Mouse (Mus musculus) lung, adult 18-20 months (tissue): ENCODE measurements around the gene Atp11c.
A peak's percentile ranks its signal among the peaks of the same experiment; 100 is the strongest.

Experiments
- DNase-seq, 2 experiments: peaks; one replicate each; pipeline ENCODE4 v3.0.0; 2022; ENCODE audit warnings: mixed read lengths in 2 of 2

Atp11c gene

DNA sequence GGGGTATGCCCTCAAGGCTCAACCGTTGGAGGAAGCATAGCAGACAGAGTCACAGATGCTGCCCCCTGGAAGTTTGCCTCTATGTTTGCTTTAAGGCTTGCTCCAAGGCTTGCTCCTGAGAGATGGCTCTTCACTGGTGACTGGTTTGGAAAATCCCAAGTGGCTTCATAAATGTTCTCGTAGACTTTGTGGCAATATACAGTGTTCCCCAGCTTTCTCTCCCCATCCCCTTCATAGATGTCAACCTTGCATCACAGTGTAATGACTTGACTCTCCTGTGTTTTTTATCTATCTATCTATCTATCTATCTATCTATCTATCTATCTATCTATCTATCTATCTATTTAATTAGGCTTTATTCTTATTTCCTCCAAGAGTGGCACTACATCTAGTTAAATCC lies at the start of gene Atp11c:
Gene Atp11c, minus strand, starts transcription at position 101 of the 400 bp plus-strand sequence.
- no peak for DNase-seq

DNA sequence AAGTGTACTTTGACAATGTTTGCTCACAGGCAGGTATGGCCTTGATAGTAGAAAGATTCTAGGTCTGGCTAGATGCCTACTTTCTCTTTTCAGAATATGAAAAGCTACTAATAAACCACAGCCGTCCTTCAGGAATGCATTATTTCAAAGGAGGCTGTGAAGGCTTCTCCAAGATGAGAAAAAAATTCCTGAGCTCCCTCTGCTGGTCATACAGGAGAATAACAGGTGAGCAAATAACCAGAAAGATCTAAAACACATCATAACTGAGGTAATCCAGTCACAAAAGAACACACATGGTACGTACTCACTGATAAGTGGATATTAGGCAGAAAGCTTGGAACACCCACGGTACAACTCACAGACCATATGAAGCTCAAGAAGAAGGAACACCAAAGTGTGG lies 16.7 kb upstream of the Atp11c start:
- DNase-seq: peak in 1 of 2 experiments; percentile 2

DNA sequence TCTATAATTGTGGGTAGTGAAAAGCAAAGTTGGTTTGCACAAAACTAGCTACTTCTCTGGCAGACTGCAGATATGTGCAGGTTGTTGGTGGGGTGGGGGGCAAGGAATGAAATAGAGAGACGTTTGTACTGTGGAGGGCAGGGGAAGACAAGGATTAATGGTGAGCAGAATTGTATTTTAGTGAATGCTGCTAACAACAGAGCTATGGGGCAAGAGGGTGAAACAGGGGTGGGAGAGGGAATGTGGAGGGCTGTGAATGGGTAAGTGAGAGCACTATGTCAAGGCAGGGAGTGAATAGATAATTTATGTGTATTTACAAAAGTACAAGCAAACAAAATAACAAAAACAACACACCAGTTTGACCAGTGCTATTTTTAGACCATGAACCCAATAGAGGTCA lies 22.0 kb downstream of the Atp11c start:
- DNase-seq: no peak

DNA sequence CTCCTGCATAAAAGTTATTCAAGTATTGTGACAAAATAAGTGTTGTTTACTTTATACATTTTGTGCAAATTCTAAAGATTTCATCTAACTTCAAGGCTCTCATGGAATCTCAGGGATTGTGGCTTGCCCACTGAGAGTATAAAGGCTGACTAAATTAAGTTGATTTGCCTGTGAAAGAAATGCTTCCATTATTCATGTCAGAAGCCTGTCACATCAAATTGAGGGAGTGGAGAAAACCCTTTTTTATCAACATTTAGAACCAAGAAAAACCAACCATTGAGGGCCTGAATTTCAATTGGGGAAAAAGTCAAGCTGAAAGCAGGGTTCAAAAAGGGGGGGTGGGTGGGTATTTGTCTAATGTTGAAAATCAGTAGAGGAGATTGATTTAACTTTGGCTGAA lies 23.5 kb downstream of the Atp11c start:
- no peak for DNase-seq

DNA sequence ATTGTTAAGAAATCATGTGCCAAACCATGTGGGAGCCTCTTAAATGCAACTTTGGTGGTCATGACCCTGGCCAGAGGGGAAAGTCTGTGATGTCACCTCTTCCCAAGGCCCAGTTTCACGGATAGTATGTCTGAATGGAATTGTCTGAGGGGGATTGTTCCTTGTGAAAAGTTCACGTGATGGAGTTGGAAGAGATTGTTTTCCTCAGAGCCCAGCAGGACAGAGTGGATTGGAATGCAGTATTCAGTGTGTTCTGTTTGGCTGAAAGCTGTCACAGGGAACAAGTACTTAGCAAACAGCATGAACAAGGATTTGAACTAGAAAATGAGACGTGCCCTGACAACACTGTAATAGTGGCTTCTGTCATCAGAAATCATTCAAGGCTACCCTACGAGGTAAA lies 37.3 kb downstream of the Atp11c start:
- DNase-seq: no peak

DNA sequence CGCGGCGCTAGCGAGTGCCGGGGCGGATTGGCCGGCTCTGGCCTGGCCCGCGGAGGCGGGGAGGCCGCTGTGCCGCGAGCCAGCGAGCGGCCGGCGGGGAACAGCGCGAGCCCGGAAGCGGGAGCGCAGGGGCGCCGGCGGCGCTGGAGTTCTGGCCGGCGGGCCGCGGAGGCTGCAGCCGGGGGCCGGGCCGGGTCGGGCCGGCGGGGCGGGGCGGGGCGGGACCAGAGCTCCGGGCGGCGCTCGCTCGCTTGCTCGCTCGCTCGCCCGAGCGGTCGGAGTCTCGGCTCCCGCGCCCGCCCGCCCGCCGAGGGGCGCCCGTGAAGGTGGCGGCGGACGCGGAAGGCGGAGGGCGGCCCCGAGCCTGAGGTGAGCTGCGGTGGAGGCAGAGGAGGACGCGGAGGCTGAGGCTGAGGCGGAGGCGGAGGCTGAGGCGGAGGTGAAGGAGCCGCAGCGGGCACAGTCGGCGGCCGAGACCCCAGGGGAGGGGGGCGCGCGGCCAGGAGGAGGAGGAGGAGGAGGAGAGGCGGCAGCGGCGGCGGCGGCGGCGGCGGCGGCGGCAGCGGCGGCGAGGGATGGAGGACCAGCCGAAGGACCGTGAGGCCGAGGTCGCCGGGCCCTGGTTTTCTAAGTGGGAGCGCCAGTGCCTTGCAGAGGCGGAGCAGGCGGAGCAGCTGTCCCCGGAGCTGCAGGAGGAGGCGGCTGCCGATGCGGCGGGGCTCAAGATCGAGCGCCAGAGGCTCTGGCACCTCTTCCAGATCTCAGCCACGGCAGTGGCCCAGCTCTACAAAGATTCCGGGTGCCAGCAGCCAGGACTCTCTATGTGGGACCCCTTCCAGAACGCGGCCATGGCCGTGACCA lies 44.8 kb downstream of the Atp11c start:
- peak; percentile 25 to 34 for DNase-seq

DNA sequence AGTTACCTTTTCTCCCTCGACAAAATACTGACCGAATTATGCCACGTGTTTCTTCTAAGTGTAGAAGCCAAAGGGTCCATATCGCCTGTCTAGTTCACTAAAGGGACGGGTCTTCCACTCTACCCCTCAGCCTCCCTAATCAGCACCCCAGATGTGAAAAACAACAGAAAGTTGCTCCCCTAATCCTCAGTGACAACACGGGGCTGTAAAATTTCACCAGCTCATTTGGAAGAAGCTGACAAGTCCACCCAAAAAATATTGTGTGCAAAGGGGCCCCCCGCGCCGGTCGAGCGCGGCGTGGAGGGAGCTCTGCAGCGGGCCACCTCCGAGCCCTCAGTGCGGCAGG lies 45.4 kb downstream of the Atp11c start:
- DNase-seq: no peak

DNA sequence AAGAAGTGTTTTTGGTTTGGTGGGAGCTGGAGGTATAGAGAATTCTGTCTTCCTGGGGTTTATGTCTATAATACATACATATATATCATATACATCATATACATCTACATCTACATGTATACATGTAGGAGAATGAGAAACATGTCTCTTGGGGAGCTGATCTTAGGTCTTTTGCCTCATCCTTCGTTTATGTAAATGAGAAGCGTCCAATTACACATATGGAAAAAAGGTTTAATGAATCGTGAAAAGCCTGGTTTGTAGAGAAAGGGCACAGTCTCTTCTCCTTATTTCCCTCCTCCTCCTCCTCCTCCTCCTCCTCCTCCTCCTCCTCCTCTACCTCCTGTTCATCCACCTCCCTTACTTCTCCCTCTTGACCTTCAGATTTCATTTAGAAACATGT lies 46.6 kb downstream of the Atp11c start:
- no peak for DNase-seq

DNA sequence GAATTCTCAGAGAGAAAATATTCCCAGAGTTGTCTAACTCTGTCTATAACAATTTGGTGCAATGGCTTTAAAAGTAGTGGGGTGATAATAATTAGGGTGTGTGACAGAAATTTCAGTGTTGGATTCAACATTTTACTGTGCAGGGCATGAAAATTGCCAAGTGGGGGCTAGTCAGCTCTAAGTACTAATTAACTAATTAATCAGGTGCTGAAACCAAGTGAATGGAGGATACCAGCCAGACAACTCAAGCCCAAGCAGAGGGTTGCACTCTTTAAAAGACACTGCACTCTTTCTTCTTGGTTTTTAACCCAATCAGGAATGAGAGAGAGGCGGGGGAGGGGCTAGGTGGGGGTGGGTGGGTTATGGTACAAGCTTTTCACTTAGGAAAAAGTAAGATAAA lies 47.1 kb downstream of the Atp11c start:
- DNase-seq: no peak

DNA sequence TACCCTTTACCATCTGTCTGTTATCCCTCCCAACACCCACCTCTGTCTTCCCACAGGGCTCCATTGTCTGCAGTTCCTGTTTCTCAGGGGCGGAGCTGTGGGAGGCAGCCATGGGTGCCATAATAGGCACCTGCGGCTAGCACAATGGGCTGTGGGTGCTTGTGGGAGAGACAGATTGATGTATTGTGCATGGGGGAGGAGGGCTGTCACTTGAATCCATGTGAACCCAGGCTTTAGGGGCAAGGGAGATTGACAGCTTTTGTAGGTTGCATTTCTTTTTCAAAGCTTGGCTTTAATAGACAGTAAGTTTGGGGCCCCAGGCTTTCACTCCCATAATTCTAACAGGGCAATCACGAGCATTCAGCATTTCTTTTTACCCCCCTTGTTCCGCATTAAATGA lies 48.4 kb downstream of the Atp11c start:
- no peak for DNase-seq

DNA sequence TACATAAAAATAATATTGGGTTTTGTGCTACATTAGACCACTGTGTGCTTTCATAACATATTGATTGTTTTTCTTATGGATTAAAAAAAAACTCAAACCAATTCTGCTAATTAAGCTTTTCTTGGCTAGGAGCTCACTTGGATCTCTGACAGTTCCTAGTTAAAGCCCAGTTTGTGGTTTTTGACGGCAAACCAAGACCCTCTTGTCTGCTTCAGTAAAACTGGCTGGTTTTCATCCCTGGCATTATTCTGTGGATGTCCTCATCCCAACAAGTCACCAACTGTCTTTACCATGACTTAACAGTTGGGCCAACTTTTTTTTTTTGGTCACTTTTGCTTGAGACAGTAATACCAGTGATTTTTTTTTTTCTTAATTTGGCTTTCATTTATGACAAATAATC lies 49.6 kb downstream of the Atp11c start:
- no peak for DNase-seq

DNA sequence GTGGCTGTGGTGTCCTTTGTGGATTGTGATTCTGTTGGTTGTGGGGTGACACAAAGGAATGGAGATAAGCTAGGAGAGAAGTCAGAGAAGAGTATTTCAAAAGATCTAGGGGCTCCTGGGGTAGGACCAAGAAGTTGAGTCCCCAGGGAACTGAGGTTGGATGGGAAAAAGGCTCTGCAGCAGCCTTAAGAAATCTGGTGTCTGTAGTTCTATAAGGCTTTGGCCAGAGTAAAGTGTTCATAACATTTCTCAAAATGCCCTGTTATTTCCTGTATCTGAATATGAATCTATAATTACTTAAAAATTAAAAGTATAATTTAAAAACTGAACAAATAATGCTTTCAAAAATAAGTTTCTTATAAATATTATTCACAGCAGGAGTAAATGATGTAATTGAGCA lies 53.3 kb downstream of the Atp11c start, which contains the start of gene Gm7073:
Gene Gm7073, minus strand, starts transcription at position 101 of the 400 bp plus-strand sequence.
- no peak for DNase-seq

DNA sequence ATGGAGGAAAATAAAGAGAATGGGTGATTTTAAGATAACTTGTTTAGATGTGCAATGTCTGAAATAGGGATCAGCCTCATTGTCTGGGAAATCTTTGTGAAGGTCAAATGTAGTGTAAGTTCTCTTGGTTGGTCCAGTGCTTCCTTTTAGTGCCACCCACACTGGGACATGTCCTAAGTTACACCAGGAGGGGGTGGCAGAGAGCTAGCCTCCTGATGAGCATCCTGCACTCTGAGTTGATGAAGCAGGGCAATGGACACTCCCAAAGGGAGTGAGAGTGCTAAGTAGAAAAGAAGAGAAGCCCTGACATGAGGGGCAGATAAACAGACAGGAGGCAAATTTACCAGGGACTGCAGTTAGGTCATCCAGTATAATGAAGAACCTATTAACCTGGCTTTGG lies 88.5 kb downstream of the Atp11c start:
- DNase-seq: peak in 1 of 2 experiments; percentile 1

DNA sequence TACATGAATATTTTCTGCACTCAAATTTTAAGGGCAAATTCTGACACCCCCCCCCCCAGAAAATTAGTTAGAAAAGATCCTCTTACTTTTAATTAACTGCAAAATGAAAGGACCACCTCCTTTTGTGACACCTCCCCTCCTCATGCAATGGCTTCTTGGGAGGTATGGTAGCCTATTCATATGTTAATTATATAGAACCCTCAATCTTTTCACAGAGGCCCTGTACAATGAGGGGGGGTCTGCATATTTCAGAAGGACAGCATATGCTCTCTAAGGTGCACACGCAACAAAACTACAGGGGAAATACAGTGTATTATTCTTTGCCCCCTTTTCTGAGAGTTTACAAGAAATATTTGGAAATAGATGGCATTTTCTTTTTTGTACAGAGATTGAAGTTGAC lies 94.7 kb downstream of the Atp11c start:
- DNase-seq: no peak

DNA sequence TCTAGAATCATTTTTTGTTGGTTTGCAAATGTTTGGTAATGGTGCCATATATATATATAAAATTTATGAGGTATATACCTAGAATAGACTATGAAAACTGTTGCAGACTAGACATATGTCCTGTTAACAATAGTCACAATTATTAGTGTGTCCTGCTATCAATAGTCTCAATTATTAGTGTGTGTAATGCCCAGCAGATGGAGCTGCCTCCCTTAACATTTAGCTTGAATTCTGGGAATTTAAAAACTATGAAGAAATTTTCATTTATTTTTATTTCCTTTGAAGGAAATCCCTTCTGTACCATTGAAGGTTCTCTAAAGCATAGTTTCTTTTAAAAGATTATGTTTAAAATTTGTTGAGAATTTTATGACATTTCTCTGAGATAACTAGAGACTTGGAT lies 97.2 kb downstream of the Atp11c start:
- no peak for DNase-seq

DNA sequence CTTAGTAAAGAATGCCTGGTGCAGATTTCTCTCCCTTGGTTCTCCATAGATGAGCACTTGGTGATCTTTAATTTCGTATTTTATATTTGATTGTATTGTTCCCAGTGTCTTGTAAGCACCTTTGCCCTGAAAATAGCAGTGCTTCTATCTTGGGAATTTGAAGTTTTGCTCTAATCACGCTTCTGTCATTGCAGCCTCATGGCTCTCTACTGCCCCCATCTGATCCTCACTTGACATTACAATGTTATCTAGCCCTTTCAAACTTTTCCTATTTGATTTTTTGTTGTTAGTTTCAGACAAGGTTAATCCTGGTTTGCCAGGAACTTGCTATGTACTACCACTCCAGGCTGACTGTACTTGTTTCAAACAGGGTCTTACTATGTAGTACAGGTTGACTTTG lies 128.7 kb downstream of the Atp11c start:
- no peak for DNase-seq

DNA sequence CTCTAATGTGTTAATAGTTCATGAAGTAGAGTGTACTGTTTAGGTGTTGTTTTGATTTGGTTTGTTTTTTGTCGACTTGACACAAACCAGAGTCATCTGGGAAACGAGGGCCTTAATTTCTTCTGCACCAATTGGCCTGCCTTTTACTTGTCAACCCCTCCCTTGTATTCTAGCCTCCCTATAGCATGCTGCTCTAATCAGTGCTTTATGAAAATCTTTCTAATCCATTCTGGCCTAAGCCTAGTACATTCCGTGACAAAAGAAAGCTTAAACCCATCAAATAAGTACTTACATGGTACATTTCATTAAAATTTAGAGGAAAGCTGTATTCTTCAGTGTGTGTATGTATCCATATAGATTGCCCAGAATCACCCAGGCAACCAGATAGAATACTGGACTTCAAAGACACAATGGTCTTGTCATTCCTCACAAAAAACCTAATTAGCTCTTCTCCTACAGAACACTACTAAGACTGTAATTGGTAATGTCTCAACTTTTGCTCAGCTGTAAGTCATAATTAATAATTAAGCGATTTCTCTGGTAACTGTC lies 177.9 kb downstream of the Atp11c start:
- no peak for DNase-seq

DNA sequence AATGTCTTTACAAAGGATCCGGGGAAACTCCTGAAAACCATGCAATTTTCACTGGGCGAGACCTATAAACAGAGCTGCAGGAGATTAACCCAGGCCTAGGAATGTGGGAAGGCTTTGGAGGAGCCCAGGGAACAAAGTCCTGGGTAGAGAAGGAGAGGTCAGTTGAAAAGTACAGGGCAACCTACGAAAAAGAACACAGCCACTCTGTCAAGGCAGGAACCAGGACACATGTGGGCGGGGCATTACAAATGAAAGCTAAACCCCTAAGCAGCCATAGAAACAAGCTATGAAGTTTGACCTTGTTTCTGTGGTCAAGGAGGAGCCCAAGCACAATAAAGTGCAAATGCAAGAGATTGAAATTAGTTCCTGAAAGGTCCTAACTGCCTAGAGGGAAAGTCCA lies 186.8 kb downstream of the Atp11c start:
- DNase-seq: no peak

DNA sequence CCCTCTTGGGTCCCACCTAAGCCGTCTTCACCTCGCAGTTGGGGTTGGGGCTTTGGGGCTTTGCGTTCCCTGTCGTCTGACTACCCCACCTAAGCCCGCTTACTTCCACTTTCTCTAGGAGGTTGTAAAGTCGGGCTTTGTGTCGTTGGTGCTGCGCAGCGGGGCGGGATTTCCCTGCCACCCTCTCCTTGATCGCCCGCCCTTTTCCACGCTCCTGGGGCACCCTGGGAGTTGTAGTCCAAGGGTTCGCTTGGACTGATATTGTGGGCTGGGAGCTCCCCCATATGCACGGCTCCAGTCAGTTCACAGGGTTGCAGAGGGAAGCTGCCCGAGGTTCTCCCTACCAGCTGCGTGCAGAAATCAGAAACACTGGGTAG lies 187.8 kb downstream of the Atp11c start:
- DNase-seq: peak; percentile 91 to 93

DNA sequence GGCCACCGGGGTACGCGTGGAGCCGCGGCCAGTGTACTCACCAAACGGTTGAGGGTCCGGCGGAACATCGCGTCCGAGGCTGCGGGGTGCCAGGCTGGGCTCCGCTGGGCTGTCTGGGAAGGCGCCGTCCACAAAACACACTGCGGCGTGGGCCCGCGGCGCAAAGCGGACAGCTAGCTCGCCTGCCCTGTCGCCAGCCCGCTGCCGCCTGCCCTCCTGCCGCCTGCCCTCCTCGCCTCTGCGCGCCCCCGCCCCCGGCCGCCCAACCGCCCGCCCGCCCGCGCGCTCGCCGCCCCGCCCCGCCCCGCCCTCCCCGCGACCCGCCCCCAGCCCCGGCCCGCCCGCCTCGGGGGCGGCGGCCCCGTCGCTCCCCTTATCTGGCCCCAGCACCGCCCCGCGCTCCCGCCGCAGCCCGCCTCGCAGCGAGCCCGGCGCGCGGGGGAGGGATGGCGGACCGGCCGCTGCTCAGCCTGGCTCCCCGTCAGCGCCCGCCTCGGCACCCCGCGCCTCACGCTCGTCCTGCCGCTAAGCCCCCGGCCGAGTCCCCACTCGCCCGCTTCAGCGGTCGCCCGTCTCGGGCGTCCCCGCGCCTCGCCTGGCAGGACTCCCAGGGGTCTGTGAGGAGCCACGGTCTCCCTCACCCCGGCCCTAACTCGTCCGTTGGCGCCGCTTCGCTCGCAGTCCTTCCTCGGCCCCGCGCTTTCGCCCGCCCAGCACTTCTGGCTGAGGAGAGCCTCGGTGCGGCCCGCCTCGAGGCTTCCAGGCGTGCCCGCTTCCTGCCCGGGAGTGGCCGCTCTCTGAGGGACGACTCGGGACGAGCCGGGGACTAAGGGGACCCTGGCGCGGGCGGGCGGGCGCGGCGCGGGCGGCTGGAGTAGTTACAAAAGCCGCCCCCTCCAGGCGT lies 188.5 kb downstream of the Atp11c start:
- peak; percentile 58 to 66 for DNase-seq

DNA sequence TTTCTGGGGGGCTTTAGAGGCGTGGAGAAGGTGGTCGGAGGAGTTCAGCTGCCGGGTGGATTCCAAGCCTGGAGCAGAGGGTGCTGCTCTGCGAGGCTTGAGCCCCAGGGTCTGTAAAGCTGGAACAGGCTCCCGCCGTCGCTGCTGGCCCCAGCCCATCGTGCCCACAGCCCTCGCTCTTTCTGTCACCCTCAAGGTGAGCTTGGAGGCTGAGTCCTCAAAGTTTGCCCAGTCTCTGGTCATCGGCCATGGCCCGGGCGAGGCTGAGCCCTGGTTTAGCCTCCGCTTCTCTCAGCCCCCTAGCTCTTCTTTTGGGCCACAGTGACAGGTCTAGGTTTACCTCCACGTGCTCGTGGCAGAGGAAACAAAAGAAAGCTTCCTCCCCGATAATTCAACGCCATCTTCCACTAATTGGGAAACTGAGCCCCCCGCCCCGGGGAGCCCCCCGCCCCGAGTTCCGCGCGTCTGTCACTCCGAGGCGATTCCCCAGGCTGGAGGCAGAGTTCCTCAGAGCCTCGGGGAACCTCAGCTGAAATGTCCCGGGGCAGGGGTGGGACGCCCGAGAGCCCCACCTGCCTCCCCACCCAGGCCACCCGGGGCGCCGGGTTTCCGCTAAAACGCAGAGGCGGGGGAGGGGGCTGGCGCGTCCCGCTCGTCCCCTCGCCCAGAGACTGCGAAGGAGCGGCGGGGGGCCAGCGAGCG lies 189.3 kb downstream of the Atp11c start:
- peak; percentile 6 to 24 for DNase-seq

DNA sequence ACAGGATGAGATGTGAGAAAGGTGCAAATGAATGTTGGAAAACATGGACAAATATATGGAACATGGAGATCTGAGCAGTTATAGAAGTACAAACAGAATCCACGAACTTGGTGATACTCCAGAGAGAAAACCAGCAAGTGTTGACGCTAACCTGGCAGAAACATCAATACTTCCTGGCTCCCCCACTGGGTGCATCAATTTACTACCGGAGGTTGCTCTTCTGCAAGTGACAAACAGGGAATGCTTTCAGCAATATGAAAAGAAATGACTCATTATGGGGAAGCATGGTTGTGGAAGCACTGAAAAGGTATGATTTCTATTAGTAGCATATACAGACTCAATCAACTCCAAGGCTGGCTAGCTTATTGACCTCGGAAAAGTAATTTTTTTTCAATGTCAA lies 198.2 kb downstream of the Atp11c start:
- no peak for DNase-seq

DNA sequence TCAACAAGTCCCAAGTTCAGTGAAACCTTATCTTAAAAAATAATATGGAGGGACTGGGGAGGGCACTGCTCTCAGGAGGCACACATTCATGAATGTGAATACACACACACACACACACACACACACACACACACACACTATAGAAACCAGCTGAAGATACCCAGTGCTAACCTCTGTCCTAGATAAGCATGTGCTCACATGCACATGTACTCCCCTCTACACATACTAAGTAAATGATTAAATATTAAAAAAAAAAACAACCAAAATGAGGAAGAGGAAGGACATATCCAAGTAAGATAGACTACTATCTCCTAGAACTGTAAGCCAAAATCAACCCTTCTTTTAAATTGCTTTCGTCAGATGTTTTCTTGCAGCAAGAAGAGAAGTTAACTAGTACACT lies 205.6 kb downstream of the Atp11c start:
- no peak for DNase-seq
